Mouse (Mus musculus) neural tube, embryonic 11.5 days (tissue): ENCODE results near the gene Kdm2b. TPM values are rescaled to one million over a fixed set of nuclear protein-coding genes. Genes with fewer than 3 reads are reported as not detected.

Experiments used
- ATAC-seq: fragments of 200-750 bp; cut with Nextera tagmentation; 2 replicates; pipeline ENCODE4 v1.8.0; 2017; ENCODE audit warnings: moderate number of reproducible peaks, mild to moderate bottlenecking, moderate TSS enrichment, moderate library complexity; ENCODE audit not compliant: insufficient read depth, low FRiP score, low TSS enrichment
- DNase-seq: peaks from one replicate; pipeline ENCODE4 v3.0.0-alpha.2; 2015; ENCODE audit warnings: low spot score
- H3K27ac ChIP-seq: fragments of 300-500 bp; sonication (generic); 2 replicates; pipeline ENCODE4 v1.5.1; 2014; ENCODE audit warnings: low read depth, mild to moderate bottlenecking, low read length
- H3K27me3 ChIP-seq: fragments of 300-500 bp; sonication (generic); 2 replicates; pipeline ENCODE4 v1.6.1; 2014; ENCODE audit warnings: mild to moderate bottlenecking, low read length, mixed read lengths; ENCODE audit not compliant: control insufficient read depth, insufficient read depth
- H3K36me3 ChIP-seq: fragments of 300-500 bp; sonication (generic); 2 replicates; pipeline ENCODE4 v1.6.1; 2014; ENCODE audit warnings: mild to moderate bottlenecking, low read length, moderate library complexity, mixed read lengths; ENCODE audit not compliant: control insufficient read depth, insufficient read depth
- H3K4me1 ChIP-seq: fragments of 300-500 bp; sonication (generic); 2 replicates; pipeline ENCODE4 v1.6.1; 2014; ENCODE audit warnings: low read length, mixed read lengths; ENCODE audit not compliant: control insufficient read depth, insufficient read depth
- H3K4me2 ChIP-seq: fragments of 300-500 bp; sonication (generic); 2 replicates; pipeline ENCODE4 v1.6.1; 2014; ENCODE audit warnings: low read depth, mild to moderate bottlenecking, moderate library complexity
- H3K4me3 ChIP-seq: fragments of 300-500 bp; sonication (generic); 2 replicates; pipeline ENCODE4 v1.5.1; 2014; ENCODE audit warnings: low read depth, low read length
- H3K9ac ChIP-seq: fragments of 300-500 bp; sonication (generic); 2 replicates; pipeline ENCODE4 v1.6.1; 2014; ENCODE audit warnings: mild to moderate bottlenecking, low read length
- H3K9me3 ChIP-seq: fragments of 300-500 bp; sonication (generic); 2 replicates; pipeline ENCODE4 v1.6.1; 2016; ENCODE audit warnings: low read length; ENCODE audit not compliant: control insufficient read depth
- WGBS: fragments of 180-500 bp; shearing (Covaris S2); extraction: QIAGEN DNeasy Blood & Tissue Kit; methylation state at CpG from one replicate; pipeline ENCODE4 v1.1.7; 2014; 5-methylcytosine and 5-hydroxymethylcytosine counted together
- polyA plus RNA-seq: library from polyadenylated mRNA; unstranded; fragments of >200 nt; fragmentation: Nextera tagmentation; extraction: Ambion mirVana; gene quantifications from 2 replicates; pipeline ENCODE4 v1.2.1, GENCODE M21; 2014

Gene Kdm2b
- polyA plus RNA-seq, 1 experiment from 2014 or later = 70.3 TPM

- WGBS = 21% methylated on average over 8 of the region's 8 CpGs
- ATAC-seq (no peak), DNase-seq (no peak)
- H3K4me2 ChIP-seq = peak overlapping the region; percentile 65
- peak overlapping the region; percentile 74 for H3K4me3 ChIP-seq
- no peak overlapping the region for H3K9ac ChIP-seq
- no peak overlapping the region for H3K27ac ChIP-seq
- no peaks in the 10 kb centered on the region for H3K36me3 ChIP-seq
- H3K27me3 ChIP-seq = no peaks in the 10 kb centered on the region
- H3K9me3 ChIP-seq = no peaks in the 10 kb centered on the region
- H3K4me1 ChIP-seq = peaks cover 19% of the 10 kb centered on the region
Observed at GRCm38 (mm10) chr5:123015915-123016314, 26.3 kb upstream of the Kdm2b start.

- Histone ChIP-seq H3K27ac (peak within 1 kb of the TSS; percentile 90), H3K9ac (peak within 1 kb of the TSS; percentile 77), H3K27me3 (no peaks in the 10 kb centered on the region), H3K4me3 (peak within 1 kb of the TSS; percentile 74), H3K4me1 (peaks cover 19% of the 10 kb centered on the region), H3K4me2 (peak within 1 kb of the TSS; percentile 65), H3K9me3 (no peaks in the 10 kb centered on the region), H3K36me3 (no peaks in the 10 kb centered on the region)
- ATAC-seq = peak; percentile 91
- WGBS = under 1% methylated on average over 93 of the region's 106 CpGs
- DNase-seq = peak; percentile 99
Observed at GRCm38 (mm10) chr5:123014753-123015701, 25.4 kb upstream of the Kdm2b start, which contains the start of gene Orai1. Gene Orai1 (plus strand): TSS chr5:123015074.

GRCm38 (mm10) chr5:123013599-123014315 is 24.1 kb upstream of the Kdm2b start:
- ATAC-seq (no peak), DNase-seq (peak; percentile 70)
- no peaks in the 10 kb centered on the region for H3K36me3 ChIP-seq
- no peaks in the 10 kb centered on the region for H3K27me3 ChIP-seq
- peaks cover 12% of the 10 kb centered on the region for H3K4me1 ChIP-seq
- WGBS = 59% methylated on average over 9 of the region's 9 CpGs
- H3K9me3 ChIP-seq = no peaks in the 10 kb centered on the region
- no peak overlapping the region for H3K9ac ChIP-seq
- H3K4me3 ChIP-seq = no peak overlapping the region
- no peak overlapping the region for H3K4me2 ChIP-seq
- H3K27ac ChIP-seq = 0 out of 2 replicates have a peak overlapping the region, but pooled peaks have one; percentile 6

GRCm38 (mm10) chr5:123011705-123012104 is 22.1 kb upstream of the Kdm2b start:
- no peak overlapping the region for H3K4me3 ChIP-seq
- WGBS = 95% methylated on average over 9 of the region's 9 CpGs
- H3K27me3 ChIP-seq = no peaks in the 10 kb centered on the region
- H3K9me3 ChIP-seq = no peaks in the 10 kb centered on the region
- H3K36me3 ChIP-seq = no peaks in the 10 kb centered on the region
- H3K4me2 ChIP-seq = no peak overlapping the region
- H3K4me1 ChIP-seq = peaks cover 12% of the 10 kb centered on the region
- ATAC-seq = no peak
- H3K9ac ChIP-seq = no peak overlapping the region
- no peak overlapping the region for H3K27ac ChIP-seq
- no peak for DNase-seq

GRCm38 (mm10) chr5:123010806-123011205 is 21.2 kb upstream of the Kdm2b start:
- Histone ChIP-seq H3K27me3 (no peaks in the 10 kb centered on the region), H3K36me3 (no peaks in the 10 kb centered on the region), H3K27ac (no peak overlapping the region), H3K4me3 (no peak overlapping the region), H3K4me1 (peaks cover 4% of the 10 kb centered on the region), H3K9ac (no peak overlapping the region), H3K9me3 (no peaks in the 10 kb centered on the region), H3K4me2 (no peak overlapping the region)
- WGBS = 91% methylated on average over 6 of the region's 6 CpGs
- ATAC-seq (no peak), DNase-seq (no peak)

- DNase-seq = no peak
- 74% methylated on average over 11 of the region's 11 CpGs for WGBS
Observed at GRCm38 (mm10) chr5:123009873-123010272, 20.2 kb upstream of the Kdm2b start.

GRCm38 (mm10) chr5:123008877-123009493 is 19.4 kb upstream of the Kdm2b start:
- H3K27me3 ChIP-seq = no peaks in the 10 kb centered on the region
- H3K9ac ChIP-seq = no peak overlapping the region
- no peaks in the 10 kb centered on the region for H3K4me1 ChIP-seq
- no peak overlapping the region for H3K4me2 ChIP-seq
- DNase-seq (no peak), ATAC-seq (no peak)
- no peaks in the 10 kb centered on the region for H3K9me3 ChIP-seq
- no peaks in the 10 kb centered on the region for H3K36me3 ChIP-seq
- no peak overlapping the region for H3K27ac ChIP-seq
- WGBS = 82% methylated on average over 7 of the region's 7 CpGs
- no peak overlapping the region for H3K4me3 ChIP-seq

More at GRCm38 (mm10) chr5:123009873-123010272, 20.2 kb upstream of the Kdm2b start:
- H3K4me1 ChIP-seq = no peaks in the 10 kb centered on the region
- no peak overlapping the region for H3K9ac ChIP-seq
- no peaks in the 10 kb centered on the region for H3K36me3 ChIP-seq
- H3K27me3 ChIP-seq = no peaks in the 10 kb centered on the region
- no peak overlapping the region for H3K27ac ChIP-seq
- no peak overlapping the region for H3K4me2 ChIP-seq
- no peak for ATAC-seq
- no peaks in the 10 kb centered on the region for H3K9me3 ChIP-seq
- H3K4me3 ChIP-seq = no peak overlapping the region

- Histone ChIP-seq H3K27me3 (no peaks in the 10 kb centered on the region), H3K4me3 (no peak overlapping the region), H3K4me2 (no peak overlapping the region; the same call in 1 of the 2 replicates), H3K27ac (no peak overlapping the region), H3K9ac (no peak overlapping the region), H3K4me1 (no peaks in the 10 kb centered on the region), H3K9me3 (no peaks in the 10 kb centered on the region), H3K36me3 (no peaks in the 10 kb centered on the region)
- DNase-seq = no peak
- 72% methylated on average over 19 of the region's 19 CpGs for WGBS
- no peak for ATAC-seq
Observed at GRCm38 (mm10) chr5:123005716-123006592, 16.3 kb upstream of the Kdm2b start.
